Mouse (Mus musculus) thymus, adult 2 months (tissue): ENCODE data around the gene Igsf6. TPM values are rescaled to one million over a fixed set of nuclear protein-coding genes. Genes with fewer than 3 reads are reported as not detected.

Source experiments
- DNase-seq: peaks from one replicate; pipeline ENCODE4 v3.0.0; 2021
- H3K27ac ChIP-seq: fragments of 200-500 bp; 2 replicates; pipeline ENCODE4 v1.5.1; 2012; ENCODE audit warnings: low read length, control low read depth; ENCODE audit not compliant: control insufficient read depth, insufficient read depth
- H3K27me3 ChIP-seq: fragments of 200-500 bp; 2 replicates; pipeline ENCODE4 v1.6.1; 2012; ENCODE audit warnings: mild to moderate bottlenecking, low read length, moderate library complexity, mixed read lengths; ENCODE audit not compliant: control insufficient read depth, insufficient read depth
- H3K36me3 ChIP-seq: fragments of 200-500 bp; 2 replicates; pipeline ENCODE4 v1.6.1; 2012; ENCODE audit warnings: mild to moderate bottlenecking, low read length, moderate library complexity; ENCODE audit not compliant: control insufficient read depth, insufficient read depth
- H3K4me1 ChIP-seq: fragments of 200-500 bp; replicated peaks from 2 replicates; pipeline ENCODE4 v1.6.1; 2012; ENCODE audit warnings: low read length; ENCODE audit not compliant: control insufficient read depth, insufficient read depth
- H3K4me3 ChIP-seq: fragments of 200-500 bp; 2 replicates; pipeline ENCODE4 v1.5.1; 2012; ENCODE audit warnings: mild to moderate bottlenecking, low read length, control low read depth, moderate library complexity; ENCODE audit not compliant: control insufficient read depth, insufficient read depth
- CTCF ChIP-seq: fragments of 200-500 bp; IDR thresholded peaks from 2 replicates; pipeline ENCODE4 v1.5.1; 2012; ENCODE audit warnings: mild to moderate bottlenecking, control low read depth, low read length, moderate library complexity, borderline replicate concordance; ENCODE audit not compliant: control insufficient read depth, poor library complexity, insufficient read depth; ENCODE audit errors: extremely low read depth
- POLR2A ChIP-seq: fragments of 200-500 bp; IDR thresholded peaks from 2 replicates; pipeline ENCODE4 v1.6.1; 2012; ENCODE audit warnings: mild to moderate bottlenecking, low read length, control low read depth, moderate library complexity; ENCODE audit not compliant: control insufficient read depth, poor library complexity, insufficient read depth; ENCODE audit errors: extremely low read depth
- WGBS: fragments of 180-500 bp; shearing (Covaris S2); methylation state at CpG from one replicate; pipeline ENCODE4 v1.1.7; 2018; 5-methylcytosine and 5-hydroxymethylcytosine counted together
- polyA plus RNA-seq: library from polyadenylated mRNA; depleted of rRNA; stranded (reverse); fragments of >200 nt; gene quantifications from 2 replicates; pipeline ENCODE4 v1.2.3, GENCODE M21; 2012; rRNA removed

The Igsf6 gene
- polyA plus RNA-seq, 1 experiment = 1.4 TPM

GRCm38 (mm10) chr7:121014486-121014885, 59.9 kb downstream of the Igsf6 start:
- H3K27me3 ChIP-seq = no peaks in the 10 kb centered on the region
- WGBS = 91% methylated on average over 10 of the region's 10 CpGs
- no peak for TF ChIP-seq CTCF
- no peak for TF ChIP-seq POLR2A
- H3K4me1 ChIP-seq = no peaks in the 10 kb centered on the region
- DNase-seq = no peak
- H3K4me3 ChIP-seq = no peak overlapping the region
- H3K27ac ChIP-seq = no peak overlapping the region
- no peaks in the 10 kb centered on the region for H3K36me3 ChIP-seq

Other genes with a start within 250 kb of the Igsf6 start
- 26.2 and 29.5 TPM in 2 replicates for gene Eef2k, start 231.7 kb downstream of the Igsf6 start, polyA plus RNA-seq
- 18.6 and 22.0 TPM in 2 replicates for gene Polr3e, start 156.8 kb downstream of the Igsf6 start, polyA plus RNA-seq
- gene Cdr2, start 92.3 kb downstream of the Igsf6 start, polyA plus RNA-seq = 6.0 TPM in 2 replicates
- 0.13 and 0.16 TPM in 2 replicates for gene Mfsd13b, start 92.1 kb downstream of the Igsf6 start, polyA plus RNA-seq
- 20.7 and 28.1 TPM in 2 replicates for gene Mettl9, start 40.1 kb downstream of the Igsf6 start, polyA plus RNA-seq
- 0.22 and 0.81 TPM in 2 replicates for gene Otoa, start 7.1 kb upstream of the Igsf6 start, polyA plus RNA-seq